Mouse (Mus musculus): ENCODE measurements around the gene Ackr2.
A peak's percentile ranks its signal among the peaks of the same experiment; 100 is the strongest.

The Ackr2 gene

GRCm38 (mm10) chr9:121865425-121866008 is 32.6 kb upstream of the Ackr2 start:
- TF ChIP-seq POU5F1 (IDR thresholded peaks at IDR 0.05; ENCODE audit: borderline replicate concordance, low read length) (no peak), NANOG (IDR thresholded peaks at IDR 0.05; ENCODE audit: borderline replicate concordance, low read length) (no peak), CTCF (conservative IDR thresholded peaks at IDR 0.05; ENCODE audit: low read length) (no peak)
- H3K4me3 ChIP-seq (replicated peaks; ENCODE audit: low read length): no peak overlapping the region
- no peaks in the 10 kb centered on the region for H3K36me3 ChIP-seq (ENCODE audit: insufficient read depth, low read length)
- H3K27me3 ChIP-seq (ENCODE audit: insufficient read depth, low read length): no peaks in the 10 kb centered on the region; the same call in 1 of the 2 replicates
- H3K9me3 ChIP-seq (ENCODE audit: low read length): no peaks in the 10 kb centered on the region
- no peaks in the 10 kb centered on the region for H3K4me1 ChIP-seq (replicated peaks; ENCODE audit: low read depth, low read length)

- H3K36me3 ChIP-seq (ENCODE audit: insufficient read depth, low read length): no peaks in the 10 kb centered on the region
- no peak overlapping the region for H3K4me3 ChIP-seq (replicated peaks; ENCODE audit: low read length)
- no peaks in the 10 kb centered on the region; the same call in 1 of the 2 replicates for H3K27me3 ChIP-seq (ENCODE audit: insufficient read depth, low read length)
- no peaks in the 10 kb centered on the region for H3K9me3 ChIP-seq (ENCODE audit: low read length)
- H3K4me1 ChIP-seq (replicated peaks; ENCODE audit: low read depth, low read length): no peaks in the 10 kb centered on the region
- TF ChIP-seq POU5F1 (IDR thresholded peaks at IDR 0.05; ENCODE audit: borderline replicate concordance, low read length): no peak
- no peak for TF ChIP-seq NANOG (IDR thresholded peaks at IDR 0.05; ENCODE audit: borderline replicate concordance, low read length)
- no peak for TF ChIP-seq CTCF (conservative IDR thresholded peaks at IDR 0.05; ENCODE audit: low read length)
These were observed 30.5 kb upstream of the Ackr2 start for GRCm38 (mm10) chr9:121867632-121868031.

GRCm38 (mm10) chr9:121868236-121868635 is 29.9 kb upstream of the Ackr2 start:
- H3K4me1 ChIP-seq (replicated peaks; ENCODE audit: low read depth, low read length): no peaks in the 10 kb centered on the region
- no peak overlapping the region for H3K4me3 ChIP-seq (replicated peaks; ENCODE audit: low read length)
- no peaks in the 10 kb centered on the region; the same call in 1 of the 2 replicates for H3K27me3 ChIP-seq (ENCODE audit: insufficient read depth, low read length)
- no peaks in the 10 kb centered on the region for H3K9me3 ChIP-seq (ENCODE audit: low read length)
- TF ChIP-seq NANOG (IDR thresholded peaks at IDR 0.05; ENCODE audit: borderline replicate concordance, low read length) (no peak), POU5F1 (IDR thresholded peaks at IDR 0.05; ENCODE audit: borderline replicate concordance, low read length) (no peak), CTCF (conservative IDR thresholded peaks at IDR 0.05; ENCODE audit: low read length) (no peak)
- no peaks in the 10 kb centered on the region for H3K36me3 ChIP-seq (ENCODE audit: insufficient read depth, low read length)

- Histone ChIP-seq H3K36me3 (ENCODE audit: insufficient read depth, low read length) (no peaks in the 10 kb centered on the region), H3K4me3 (replicated peaks; ENCODE audit: low read length) (no peak overlapping the region), H3K4me1 (replicated peaks; ENCODE audit: low read depth, low read length) (no peaks in the 10 kb centered on the region), H3K9me3 (ENCODE audit: low read length) (no peaks in the 10 kb centered on the region), H3K27me3 (ENCODE audit: insufficient read depth, low read length) (no peaks in the 10 kb centered on the region)
- TF ChIP-seq CTCF (conservative IDR thresholded peaks at IDR 0.05; ENCODE audit: low read length) (no peak), NANOG (IDR thresholded peaks at IDR 0.05; ENCODE audit: borderline replicate concordance, low read length) (no peak), POU5F1 (IDR thresholded peaks at IDR 0.05; ENCODE audit: borderline replicate concordance, low read length) (no peak)
These were observed 28.7 kb upstream of the Ackr2 start for GRCm38 (mm10) chr9:121869432-121869831.

DNA sequence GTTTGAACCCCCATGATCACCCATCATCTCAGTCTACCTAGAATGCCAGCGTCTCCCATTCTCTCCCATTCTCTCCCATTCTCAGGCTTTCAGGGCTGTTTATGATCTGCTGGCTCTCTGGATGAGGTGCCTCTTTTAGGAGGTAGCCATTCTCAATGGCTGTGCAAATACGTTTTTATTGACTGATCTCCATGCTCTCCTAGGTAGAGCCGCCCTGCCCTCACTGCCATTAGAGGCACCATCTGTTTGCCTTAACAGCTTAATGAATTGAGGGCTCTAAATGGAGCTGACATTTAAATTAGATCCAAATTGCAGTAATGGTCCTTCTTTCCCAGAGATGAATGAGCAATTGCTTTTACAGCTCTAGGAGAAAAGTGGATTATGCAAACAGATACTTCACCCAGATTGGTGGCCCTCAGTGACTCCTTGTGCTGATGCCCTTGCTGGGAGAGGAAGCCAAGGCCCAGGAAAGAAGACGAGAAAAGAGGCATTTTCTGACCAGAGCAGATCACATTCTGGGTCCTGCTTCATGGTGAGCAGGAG is 28.1 kb upstream of the Ackr2 start:
- Histone ChIP-seq H3K9me3 (ENCODE audit: low read length) (no peaks in the 10 kb centered on the region), H3K36me3 (ENCODE audit: insufficient read depth, low read length) (no peaks in the 10 kb centered on the region)

DNA sequence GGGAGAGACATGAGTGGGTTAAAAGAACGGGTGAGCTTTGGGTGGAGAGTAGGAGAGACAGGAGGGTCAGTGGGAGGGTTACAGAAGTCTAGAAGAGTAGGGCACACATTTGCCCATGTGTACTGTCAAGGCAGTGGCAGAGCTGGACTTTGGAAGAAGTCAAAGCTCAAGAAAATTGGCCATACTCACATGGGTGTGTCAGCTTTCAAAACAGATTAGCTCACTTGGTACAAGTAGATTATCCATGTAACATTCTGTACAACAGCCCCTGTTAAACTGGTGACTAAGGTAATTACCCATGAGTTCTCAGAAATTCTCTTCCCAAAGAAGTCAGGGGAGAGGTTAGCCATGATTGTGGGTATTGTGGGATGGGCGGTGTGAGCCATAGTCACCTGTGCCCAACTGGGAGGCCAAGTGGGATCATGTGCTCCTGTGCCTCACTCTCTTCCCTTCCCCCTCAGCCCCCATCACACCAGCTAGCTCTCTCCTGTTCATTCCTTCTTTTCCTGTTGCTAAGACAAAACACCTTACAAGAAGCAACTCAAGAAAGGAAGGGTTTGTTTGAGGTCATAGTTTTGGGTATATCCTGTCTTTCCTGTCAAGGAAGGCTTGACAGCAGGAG is 26.0 kb upstream of the Ackr2 start:
- Histone ChIP-seq H3K27me3 (ENCODE audit: insufficient read depth, low read length) (no peaks in the 10 kb centered on the region), H3K36me3 (ENCODE audit: insufficient read depth, low read length) (no peaks in the 10 kb centered on the region), H3K4me1 (replicated peaks; ENCODE audit: low read depth, low read length) (0 out of 2 replicates have a peak, but pooled peaks cover 6% of the 10 kb centered on the region), H3K9me3 (ENCODE audit: low read length) (no peaks in the 10 kb centered on the region), H3K4me3 (replicated peaks; ENCODE audit: low read length) (no peak overlapping the region)
- no peak for TF ChIP-seq NANOG (IDR thresholded peaks at IDR 0.05; ENCODE audit: borderline replicate concordance, low read length)
- TF ChIP-seq POU5F1 (IDR thresholded peaks at IDR 0.05; ENCODE audit: borderline replicate concordance, low read length): no peak
- no peak for TF ChIP-seq CTCF (conservative IDR thresholded peaks at IDR 0.05; ENCODE audit: low read length)

More for the DNA sequence above, 28.1 kb upstream of the Ackr2 start:
- TF ChIP-seq CTCF (conservative IDR thresholded peaks at IDR 0.05; ENCODE audit: low read length) (no peak), NANOG (IDR thresholded peaks at IDR 0.05; ENCODE audit: borderline replicate concordance, low read length) (no peak), POU5F1 (IDR thresholded peaks at IDR 0.05; ENCODE audit: borderline replicate concordance, low read length) (no peak)
- Histone ChIP-seq H3K4me1 (replicated peaks; ENCODE audit: low read depth, low read length) (0 out of 2 replicates have a peak, but pooled peaks cover 6% of the 10 kb centered on the region), H3K27me3 (ENCODE audit: insufficient read depth, low read length) (no peaks in the 10 kb centered on the region), H3K4me3 (replicated peaks; ENCODE audit: low read length) (no peak overlapping the region)

DNA sequence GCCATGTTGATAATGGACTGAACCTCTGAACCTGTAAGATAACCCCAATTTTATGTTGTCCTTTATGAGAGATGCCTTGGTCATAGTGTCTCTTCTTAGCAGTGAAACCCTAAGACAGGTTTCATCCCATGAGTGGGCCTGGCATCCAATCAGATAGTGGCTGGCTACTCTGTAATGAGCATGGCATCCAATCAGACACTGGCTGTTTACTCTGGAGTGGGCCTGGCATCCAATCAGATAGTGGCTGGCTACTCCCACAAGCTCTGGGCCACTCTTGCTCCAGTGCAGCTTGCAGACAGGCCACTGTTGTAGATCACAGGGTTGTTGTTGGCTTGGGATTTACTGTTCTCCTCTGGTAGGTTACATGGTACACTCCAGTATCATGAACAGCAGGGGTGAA is 24.6 kb upstream of the Ackr2 start:
- Histone ChIP-seq H3K36me3 (ENCODE audit: insufficient read depth, low read length) (no peaks in the 10 kb centered on the region), H3K4me3 (replicated peaks; ENCODE audit: low read length) (no peak overlapping the region), H3K27me3 (ENCODE audit: insufficient read depth, low read length) (no peaks in the 10 kb centered on the region; the same call in 1 of the 2 replicates), H3K4me1 (replicated peaks; ENCODE audit: low read depth, low read length) (0 out of 2 replicates have a peak, but pooled peaks cover 6% of the 10 kb centered on the region), H3K9me3 (ENCODE audit: low read length) (peaks cover 5% of the 10 kb centered on the region)
- TF ChIP-seq NANOG (IDR thresholded peaks at IDR 0.05; ENCODE audit: borderline replicate concordance, low read length) (no peak), CTCF (conservative IDR thresholded peaks at IDR 0.05; ENCODE audit: low read length) (no peak), POU5F1 (IDR thresholded peaks at IDR 0.05; ENCODE audit: borderline replicate concordance, low read length) (no peak)

GRCm38 (mm10) chr9:121877052-121877740 is 21.0 kb upstream of the Ackr2 start:
- Histone ChIP-seq H3K36me3 (ENCODE audit: insufficient read depth, low read length) (no peaks in the 10 kb centered on the region), H3K9me3 (ENCODE audit: low read length) (peaks cover 7% of the 10 kb centered on the region), H3K4me3 (replicated peaks; ENCODE audit: low read length) (no peak overlapping the region), H3K27me3 (ENCODE audit: insufficient read depth, low read length) (no peaks in the 10 kb centered on the region; the same call in 1 of the 2 replicates), H3K4me1 (replicated peaks; ENCODE audit: low read depth, low read length) (0 out of 2 replicates have a peak, but pooled peaks cover 10% of the 10 kb centered on the region)
- TF ChIP-seq POU5F1 (IDR thresholded peaks at IDR 0.05; ENCODE audit: borderline replicate concordance, low read length) (no peak), NANOG (IDR thresholded peaks at IDR 0.05; ENCODE audit: borderline replicate concordance, low read length) (no peak), CTCF (conservative IDR thresholded peaks at IDR 0.05; ENCODE audit: low read length) (peak; percentile 96)
